Comparison of ENCODE assay signal across 8 mouse cellular contexts in the genomic region with DNA sequence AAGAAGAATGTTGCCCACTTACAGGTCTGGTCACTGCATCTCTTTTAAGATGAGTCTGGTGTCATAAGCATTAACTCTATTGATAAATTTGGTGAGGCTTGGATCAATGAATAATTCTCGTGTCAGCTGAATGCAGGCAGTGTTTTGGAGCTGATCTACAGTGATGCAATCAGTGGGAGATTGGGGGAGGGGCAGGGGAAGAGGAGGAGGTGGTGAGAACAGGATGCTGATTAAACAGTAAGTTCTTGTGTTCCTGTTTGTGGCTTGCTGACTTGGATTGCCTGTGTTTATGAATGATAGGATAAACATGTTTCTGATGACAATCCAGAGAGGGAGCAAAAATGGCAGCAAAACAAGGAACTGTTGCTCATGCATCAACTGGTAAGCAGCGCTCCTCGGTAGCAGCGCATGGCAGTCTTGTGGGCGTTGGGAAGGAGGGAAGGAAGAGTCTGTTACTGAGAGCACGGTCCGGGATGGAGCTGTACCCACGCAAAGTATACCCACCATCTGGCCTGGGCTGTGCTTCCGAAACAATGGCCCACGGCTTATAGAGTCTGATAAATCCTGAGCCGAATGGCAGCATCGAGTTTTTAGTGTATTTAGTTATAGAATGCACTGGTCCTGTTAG.
A peak's percentile ranks its signal among the peaks of the same experiment; 100 is the strongest.
DNase-seq lines count a peak whose midpoint lies in the region; ATAC-seq and TF ChIP-seq lines count a peak whose summit lies in the region.

No protein-coding gene starts in this region.

- TF ChIP-seq CTCF in midbrain, postnatal 0 days (IDR thresholded peaks at IDR 0.05), result no peak

- H3K27me3 ChIP-seq in liver, embryonic 12.5 days (replicated peaks), result no peaks in the 10 kb centered on the region
- H3K27me3 ChIP-seq in midbrain, postnatal 0 days (ENCODE audit: insufficient read depth, low read length), result no peaks in the 10 kb centered on the region

- H3K4me2 ChIP-seq in liver, embryonic 12.5 days, result no peak overlapping the region
- no peak overlapping the region for H3K4me2 ChIP-seq in midbrain, postnatal 0 days (ENCODE audit: low read depth, low read length, poor library complexity, severe bottlenecking)

- H3K36me3 ChIP-seq in liver, embryonic 12.5 days, result no peaks in the 10 kb centered on the region
- H3K36me3 ChIP-seq in midbrain, postnatal 0 days (ENCODE audit: insufficient read depth, low read length), result no peaks in the 10 kb centered on the region

- no peak for ATAC-seq in liver, embryonic 12.5 days
- ATAC-seq in midbrain, postnatal 0 days (ENCODE audit: low FRiP score), result no peak

- no peak overlapping the region for H3K27ac ChIP-seq in liver, embryonic 12.5 days
- H3K27ac ChIP-seq in midbrain, postnatal 0 days (ENCODE audit: low read depth, low read length), result no peak overlapping the region

- no peak overlapping the region for H3K9ac ChIP-seq in liver, embryonic 12.5 days
- H3K9ac ChIP-seq in midbrain, postnatal 0 days (replicated peaks; ENCODE audit: low read length, poor library complexity, severe bottlenecking), result no peak overlapping the region

- DNase-seq in liver, result peak; percentile 10
- DNase-seq in frontal cortex, adult 2 months (ENCODE audit: extremely low spot score in 1 of 2, low spot score in 1 of 2), result peak; percentile 60 to 76
- DNase-seq in left cerebral cortex, adult 18-20 months (ENCODE audit: low spot score in 2 of 2), result peak; percentile 71 to 81
- DNase-seq in right cerebral cortex, postnatal 10 days (ENCODE audit: low spot score in 2 of 2), result peak; percentile 51 to 55
- DNase-seq in cerebellum, adult 11-12 months, result no peak
- no peak for DNase-seq in midbrain, postnatal 0 days (ENCODE audit: low spot score)
- DNase-seq in heart, postnatal 4 days, result no peak

- WGBS in liver, embryonic 12.5 days (ENCODE audit: insufficient replicate concordance), result 66% methylated on average over 12 of the region's 12 CpGs
- 91% methylated on average over 12 of the region's 12 CpGs for WGBS in midbrain, postnatal 0 days

- H3K4me1 ChIP-seq in liver, embryonic 12.5 days, result peaks cover 10% of the 10 kb centered on the region; the same call in 1 of the 2 replicates
- 0 out of 2 replicates have a peak, but pooled peaks cover 6% of the 10 kb centered on the region for H3K4me1 ChIP-seq in midbrain, postnatal 0 days (ENCODE audit: insufficient read depth, low read length)

- no peaks in the 10 kb centered on the region for H3K9me3 ChIP-seq in liver, embryonic 12.5 days (replicated peaks)
- no peaks in the 10 kb centered on the region for H3K9me3 ChIP-seq in midbrain, postnatal 0 days (ENCODE audit: low read length)

- H3K4me3 ChIP-seq in liver, embryonic 12.5 days, result no peak overlapping the region
- H3K4me3 ChIP-seq in midbrain, postnatal 0 days (ENCODE audit: low read depth, low read length), result no peak overlapping the region

Comparison
In these comparisons a context has a peak if more than half of its experiments do, and no peak if none do; other contexts are left out.
1. DNase-seq: peak in liver (single experiment), frontal cortex, adult 2 months (2 of 2), left cerebral cortex, adult 18-20 months (2 of 2) and right cerebral cortex, postnatal 10 days (2 of 2); none in cerebellum, adult 11-12 months (single experiment), midbrain, postnatal 0 days (single experiment) and heart, postnatal 4 days (single experiment).